Mouse (Mus musculus): ENCODE measurements around the gene Tmem52b.
"Not testable (repeated sequence)": the region's sequence is repeated elsewhere in the genome, so short reads cannot be mapped to it uniquely, and the experiment has no call there.

Gene Tmem52b

DNA sequence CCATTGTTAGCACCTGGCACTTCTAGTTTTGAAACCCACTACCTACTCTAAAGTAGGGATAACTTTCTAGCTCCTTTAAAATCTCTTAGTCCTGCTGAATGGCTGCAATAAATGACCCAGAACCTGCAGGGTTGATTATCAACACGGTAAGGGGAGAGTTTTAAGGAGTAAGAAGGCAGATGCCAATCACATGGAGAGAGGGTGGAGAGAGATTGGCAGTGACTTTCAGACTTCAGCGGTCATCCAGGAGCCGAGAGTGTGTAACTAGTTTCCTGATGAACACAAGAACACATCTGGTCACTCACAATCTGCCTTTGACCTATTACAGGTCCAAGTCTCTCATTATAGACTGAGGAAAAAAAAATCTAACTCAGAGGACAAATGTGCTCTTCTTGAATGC is at the start of gene Tmem52b:
Gene Tmem52b (plus strand): TSS at position 189 of the 400 bp plus-strand sequence.
- DNase-seq (ENCODE audit: low read depth, low spot score): no peak

DNA sequence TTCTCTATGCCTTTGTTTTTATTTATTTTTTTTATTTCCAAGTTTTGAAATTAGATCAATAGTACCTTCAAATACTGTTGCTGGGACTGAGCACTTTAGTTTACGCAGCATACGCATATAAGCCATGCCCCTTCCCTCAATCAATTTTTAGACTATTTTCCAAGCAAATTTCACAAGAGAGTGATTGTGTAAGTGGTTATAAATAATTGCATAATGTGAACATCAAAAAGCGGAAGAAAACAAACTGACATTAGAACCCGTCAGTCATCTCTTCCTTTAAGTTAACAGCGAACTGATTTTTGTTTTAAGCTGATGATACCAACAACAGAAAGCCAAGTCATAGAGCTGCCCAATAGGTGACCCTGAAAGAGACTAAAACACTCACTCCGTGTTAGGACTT is 41.0 kb upstream of the Tmem52b start:
- no peak for DNase-seq (ENCODE audit: low read depth, low spot score)

DNA sequence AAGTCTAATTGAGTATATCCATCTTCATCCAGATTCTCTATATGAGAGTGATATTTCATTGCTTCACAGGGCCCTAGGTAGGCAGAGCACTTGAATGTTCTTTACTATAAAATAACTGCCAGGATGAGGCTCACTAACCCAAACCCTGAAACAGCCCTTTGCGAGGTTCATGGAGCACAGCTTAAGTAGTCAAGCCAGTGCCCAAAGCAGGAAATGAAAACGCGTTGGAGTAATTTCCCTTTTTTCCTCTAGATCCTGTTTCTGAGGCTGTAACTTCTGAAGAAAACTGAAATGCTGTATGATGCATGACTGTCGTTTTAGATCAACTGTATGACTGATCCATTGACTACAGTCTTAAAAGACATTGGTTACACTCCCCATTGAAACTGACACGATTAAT is 39.7 kb upstream of the Tmem52b start:
- no peak for DNase-seq (ENCODE audit: low read depth, low spot score)

DNA sequence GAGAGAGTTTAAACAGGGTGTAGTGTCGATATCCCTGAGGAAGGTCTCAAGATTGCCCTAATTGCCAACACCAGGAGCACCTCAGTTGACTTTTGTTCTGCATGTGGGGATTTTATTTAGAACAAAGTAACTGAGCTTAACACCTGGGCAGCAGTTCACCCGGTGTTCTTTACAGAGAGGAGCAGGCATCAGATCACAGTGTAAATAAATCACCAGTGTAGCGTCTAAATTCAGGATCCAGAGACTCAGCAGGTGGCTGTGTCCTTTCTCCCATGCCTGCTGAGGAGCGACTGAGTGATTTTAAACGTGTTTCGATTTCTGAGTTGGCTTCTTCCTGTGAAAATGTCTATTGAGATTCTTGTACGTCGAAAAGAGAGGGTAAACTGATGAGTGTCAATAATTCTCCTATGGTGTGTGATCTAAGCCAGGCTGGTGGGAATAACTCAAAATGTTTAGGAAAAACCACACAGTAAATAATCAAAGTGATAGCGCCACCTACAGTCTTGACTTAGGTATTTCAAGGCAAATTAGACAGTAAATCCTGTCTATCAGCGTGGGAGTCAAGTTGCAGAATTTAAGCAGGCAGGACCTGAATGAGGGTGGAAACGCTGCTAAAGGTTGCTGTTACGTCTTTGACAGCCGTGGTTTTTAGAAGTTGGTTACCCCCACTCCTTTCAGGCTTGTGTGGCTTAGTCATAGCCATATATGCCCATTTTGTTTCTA is 35.8 kb upstream of the Tmem52b start:
- no peak for DNase-seq (ENCODE audit: low read depth, low spot score)

GRCm38 (mm10) chr6:129480089-129480958 is 32.0 kb upstream of the Tmem52b start:
- DNase-seq (ENCODE audit: low read depth, low spot score): no peak

- no peak for DNase-seq (ENCODE audit: low read depth, low spot score)
These were observed 17.4 kb upstream of the Tmem52b start for GRCm38 (mm10) chr6:129494924-129495323.

- DNase-seq (ENCODE audit: low read depth, low spot score): no peak
These were observed 14.8 kb upstream of the Tmem52b start for GRCm38 (mm10) chr6:129497345-129498218.

- not testable (repeated sequence) for DNase-seq (ENCODE audit: low read depth, low spot score)
These were observed 12.8 kb upstream of the Tmem52b start for GRCm38 (mm10) chr6:129499516-129499915.

- DNase-seq (ENCODE audit: low read depth, low spot score): no peak
These were observed 8.9 kb upstream of the Tmem52b start for GRCm38 (mm10) chr6:129503471-129503870.

DNA sequence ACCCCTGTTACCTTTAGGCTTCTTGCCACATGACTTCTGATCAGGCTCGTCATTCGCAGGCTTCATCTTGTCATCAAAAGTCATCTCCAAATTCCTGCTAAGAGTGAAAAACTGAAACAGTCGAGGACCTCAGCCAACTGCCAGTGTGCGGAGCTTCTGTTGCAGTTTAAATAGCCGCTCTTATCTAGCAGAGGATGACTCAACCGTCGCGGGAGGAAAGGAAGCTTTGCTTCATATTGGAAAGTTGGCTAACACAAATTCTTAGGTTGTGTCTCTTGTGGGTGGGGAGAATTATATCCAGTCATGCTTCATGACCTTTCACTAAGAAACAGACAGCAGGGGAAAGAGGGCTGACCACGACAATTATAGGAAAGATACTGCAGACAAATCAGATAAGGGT is 5.3 kb upstream of the Tmem52b start, which contains the start of gene Olr1:
Gene Olr1 (minus strand): TSS at position 142 of the 400 bp plus-strand sequence.
- no peak for DNase-seq (ENCODE audit: low read depth, low spot score)

DNA sequence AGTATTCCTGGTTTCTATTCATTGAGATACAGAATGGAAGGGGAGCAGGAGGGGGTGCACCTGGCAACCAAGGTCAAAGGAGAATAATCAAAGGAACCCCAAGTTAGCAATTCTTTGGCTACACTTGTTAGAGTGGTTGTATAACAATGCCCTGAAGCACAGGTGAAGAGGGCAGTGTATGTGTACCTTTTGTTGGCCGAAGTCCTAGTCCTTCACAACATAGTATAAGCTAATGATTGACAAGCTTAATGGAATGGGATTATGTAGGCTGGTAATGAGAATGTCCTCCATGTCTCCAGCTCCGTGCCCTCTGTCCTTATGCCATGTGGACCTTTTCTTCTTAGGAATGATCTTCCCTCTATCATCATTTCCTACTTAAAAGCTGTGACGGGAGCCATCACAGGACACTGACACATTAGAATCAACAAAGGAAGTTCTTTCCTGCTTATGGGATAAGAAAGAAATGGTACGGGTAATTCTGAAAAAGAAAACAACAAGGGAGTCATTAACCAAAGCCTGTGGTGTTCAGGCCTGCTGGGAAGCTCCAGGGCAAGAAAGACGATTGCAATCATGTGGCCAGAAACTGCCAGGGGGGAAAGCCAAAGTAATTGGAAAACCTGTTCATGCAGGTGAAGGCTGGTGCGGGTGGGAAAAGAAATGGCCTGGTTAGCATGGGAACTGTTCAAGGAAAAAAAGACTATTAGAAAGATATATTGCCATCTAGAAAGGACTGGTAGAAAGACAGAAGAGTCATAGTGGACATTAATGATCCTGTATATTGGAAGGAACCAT is 2.0 kb upstream of the Tmem52b start:
- DNase-seq (ENCODE audit: low read depth, low spot score): no peak

DNA sequence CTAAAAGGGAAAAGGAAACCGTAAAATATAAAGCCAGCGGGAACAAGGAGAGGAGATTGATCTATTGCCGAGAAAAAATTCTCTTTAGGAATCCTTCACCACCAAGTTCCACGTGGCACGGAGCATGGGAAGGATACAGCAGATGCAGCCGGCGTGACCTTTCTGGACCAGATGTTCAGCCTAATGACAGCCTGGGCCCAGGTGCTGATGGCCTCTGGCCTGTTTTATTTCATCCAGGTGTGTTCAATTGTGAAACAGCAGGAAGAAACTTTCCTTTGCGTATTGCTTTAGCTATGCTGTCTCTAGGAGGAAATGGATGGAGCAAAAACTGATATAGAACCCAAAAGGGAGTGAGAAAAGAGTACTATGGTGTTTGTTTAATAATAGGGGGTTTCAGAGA is 513 bp downstream of the Tmem52b start:
- no peak for DNase-seq (ENCODE audit: low read depth, low spot score)

DNA sequence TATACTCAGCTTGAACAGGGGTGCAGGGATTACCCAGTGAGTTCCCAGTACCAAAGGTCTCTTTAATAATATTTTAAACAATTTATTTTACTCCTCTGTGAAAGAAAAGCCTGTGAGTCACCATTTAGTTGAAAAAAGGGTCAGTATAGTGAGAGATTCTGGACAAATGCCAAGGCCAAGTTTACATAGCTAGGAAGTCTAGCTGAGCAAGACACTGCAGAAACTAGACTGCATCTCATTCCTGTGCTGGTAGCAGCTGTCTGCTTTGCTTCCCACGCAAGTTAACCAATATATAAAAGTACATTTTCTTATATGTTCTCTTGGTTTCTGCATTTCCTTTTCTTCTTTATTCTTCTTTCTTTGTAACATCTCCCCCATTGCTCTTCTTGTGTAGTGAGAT is 1.1 kb downstream of the Tmem52b start:
- DNase-seq (ENCODE audit: low read depth, low spot score): no peak

DNA sequence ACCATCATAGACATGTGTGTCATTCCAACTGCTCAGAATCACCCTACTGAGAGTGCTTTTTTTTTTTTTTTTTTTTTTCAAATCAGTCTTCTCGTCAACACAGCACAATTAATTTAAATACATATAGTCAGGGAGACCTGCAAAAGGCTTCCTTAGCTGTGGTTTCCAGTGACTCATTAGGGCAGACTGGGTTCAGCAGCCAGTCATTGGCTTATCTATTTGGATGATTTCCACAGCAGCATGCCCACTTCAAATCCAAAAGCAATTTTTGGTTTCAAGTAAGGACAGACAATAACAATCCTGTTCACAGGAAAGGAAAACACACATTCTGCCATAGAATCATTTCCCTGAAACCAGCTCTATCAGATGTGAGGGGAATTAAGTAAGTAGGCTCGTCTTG is 2.0 kb downstream of the Tmem52b start:
- DNase-seq (ENCODE audit: low read depth, low spot score): no peak

DNA sequence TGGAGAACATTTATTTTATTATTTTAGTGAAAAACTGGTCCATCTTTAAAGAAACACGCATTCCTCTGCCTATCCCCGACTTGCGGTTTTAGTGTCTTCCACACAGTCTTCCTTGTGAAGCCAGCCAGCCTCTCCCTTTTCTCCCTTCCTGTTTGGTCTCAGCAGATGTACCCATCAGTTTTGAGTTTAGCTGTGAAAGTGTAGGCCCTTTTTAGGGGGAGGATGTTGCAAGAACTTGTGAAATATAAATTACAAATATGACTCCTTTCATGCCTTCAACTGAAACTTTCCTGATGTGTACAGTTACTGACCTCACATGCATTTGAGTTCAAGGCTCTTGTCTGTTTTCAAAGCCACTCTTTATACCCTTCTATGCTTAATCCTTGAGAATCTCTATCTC is 2.7 kb downstream of the Tmem52b start:
- no peak for DNase-seq (ENCODE audit: low read depth, low spot score)

- no peak for DNase-seq (ENCODE audit: low read depth, low spot score)
These were observed 4.0 kb downstream of the Tmem52b start for GRCm38 (mm10) chr6:129516388-129516787.

DNA sequence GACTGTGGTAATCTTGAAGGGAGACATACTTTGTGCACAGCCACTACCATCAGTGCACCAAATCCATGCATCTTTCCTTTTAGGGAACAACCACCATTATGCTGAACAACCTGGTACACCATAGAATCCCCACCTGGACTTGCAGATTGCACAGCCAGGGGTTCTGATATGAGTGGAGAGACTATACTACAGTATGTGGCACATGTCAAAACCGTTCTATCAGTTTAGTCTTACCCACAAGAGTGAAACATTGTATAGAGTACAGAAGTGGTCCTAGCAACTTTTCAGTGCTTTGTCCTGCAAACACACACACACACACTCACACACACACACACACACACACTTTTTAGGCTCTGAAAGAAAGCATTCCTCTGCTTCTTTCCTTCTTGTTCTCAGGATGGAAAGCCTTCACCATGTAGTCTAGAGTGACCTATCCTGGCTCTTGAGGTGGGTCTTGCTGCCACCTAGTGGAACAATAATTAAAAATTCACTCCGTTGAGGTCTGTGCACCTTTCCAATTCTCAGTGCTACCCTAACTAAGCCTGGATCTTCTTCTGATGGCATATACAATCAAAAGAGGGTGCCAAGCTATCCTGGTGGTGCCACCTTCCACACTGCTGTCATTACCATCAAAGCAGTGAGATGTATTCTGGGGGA is 5.5 kb downstream of the Tmem52b start:
- no peak for DNase-seq (ENCODE audit: low read depth, low spot score)

DNA sequence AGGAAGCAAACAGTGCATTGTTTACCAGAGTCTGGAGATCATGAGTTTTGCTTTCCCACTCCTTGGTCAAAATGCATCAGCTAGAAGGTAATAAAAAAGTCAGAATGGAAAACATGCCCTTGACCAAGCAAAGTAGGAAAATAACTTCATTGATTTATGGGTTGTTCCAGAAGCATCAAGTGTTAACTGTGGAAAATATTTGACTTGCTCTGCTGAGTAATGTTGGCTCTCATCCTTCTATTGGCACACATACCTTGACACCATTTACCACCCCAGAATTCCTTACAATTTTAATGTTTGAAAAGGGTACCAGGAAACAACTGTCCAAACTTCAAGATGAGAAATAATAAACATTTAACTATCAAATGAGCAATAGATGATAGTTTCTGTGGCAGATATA is 13.7 kb downstream of the Tmem52b start:
- no peak for DNase-seq (ENCODE audit: low read depth, low spot score)

GRCm38 (mm10) chr6:129527416-129527815 is 15.1 kb downstream of the Tmem52b start:
- no peak for DNase-seq (ENCODE audit: low read depth, low spot score)

- no peak for DNase-seq (ENCODE audit: low read depth, low spot score)
These were observed 17.2 kb downstream of the Tmem52b start for GRCm38 (mm10) chr6:129529605-129530004.

GRCm38 (mm10) chr6:129530261-129530660 is 17.9 kb downstream of the Tmem52b start:
- no peak for DNase-seq (ENCODE audit: low read depth, low spot score)

Data from embryo, embryonic 11.5 days (tissue).